Mouse (Mus musculus) embryo, embryonic 10 days (tissue): ENCODE results near the gene Enox2.

Source experiments
- DNase-seq: peaks from one replicate; pipeline ENCODE4 v3.0.0-alpha.2; 2015; ENCODE audit warnings: low spot score

The Enox2 gene

GRCm38 (mm10) chrX:49002892-49003291 is 285.2 kb downstream of the Enox2 start:
- DNase-seq, result no peak

- DNase-seq, result no peak
Observed at GRCm38 (mm10) chrX:48985653-48986052, 302.4 kb downstream of the Enox2 start.

GRCm38 (mm10) chrX:48984451-48984850 is 303.6 kb downstream of the Enox2 start:
- DNase-seq, result no peak
